In genomic region chr3:95349491-95349890, GRCm38 (mm10) we compare ENCODE assay signal across 10 mouse cellular contexts. TPM values are rescaled to one million over a fixed set of nuclear protein-coding genes. Genes with fewer than 3 reads are reported as not detected.
DNase-seq lines count a peak whose midpoint lies in the region; ATAC-seq lines count a peak whose summit lies in the region.
"Had no signal": no experiment of that assay in that cellular context is flagged by ENCODE, and none has a peak within 500 bp of the region (broad histone marks: within the 10 kb centered on the region; RNA-seq: fewer than 3 reads in every experiment).

No protein-coding gene starts in this region.

- no peaks in the 10 kb centered on the region for H3K27me3 ChIP-seq in hindbrain, embryonic 13.5 days
- H3K27me3 ChIP-seq: midbrain, embryonic 12.5 days had no signal

- DNase-seq in heart, adult 9 months (ENCODE audit: low spot score in 2 of 2) = peak; percentile 13 to 16
- no peak for DNase-seq in heart, adult 8-10 months (ENCODE audit: low spot score)
- DNase-seq in thymus, postnatal 14 days = peak; percentile 45
- no peak for DNase-seq in thymus, postnatal 4 days
- DNase-seq in embryo, embryonic 10.5 days (ENCODE audit: low spot score) = peak; percentile 60
- DNase-seq in naive thymus-derived CD4-positive, alpha-beta T cell, adult 2 months (ENCODE audit: low read depth) = peak; percentile 73
- DNase-seq in urinary bladder, postnatal 25 days (ENCODE audit: low spot score) = no peak

- H3K4me1 ChIP-seq in hindbrain, embryonic 13.5 days (replicated peaks) = no peaks in the 10 kb centered on the region
- H3K4me1 ChIP-seq: midbrain, embryonic 12.5 days had no signal

- no peak for ATAC-seq in hindbrain, embryonic 13.5 days (ENCODE audit: low FRiP score)

- no peaks in the 10 kb centered on the region for H3K9me3 ChIP-seq in hindbrain, embryonic 13.5 days

- no peak overlapping the region for H3K9ac ChIP-seq in hindbrain, embryonic 13.5 days
- H3K9ac ChIP-seq: midbrain, embryonic 12.5 days had no signal

- no peak overlapping the region for H3K4me3 ChIP-seq in hindbrain, embryonic 13.5 days
- H3K4me3 ChIP-seq: erythroblast, embryonic 14.5 days; midbrain, embryonic 12.5 days had no signal

- H3K4me2 ChIP-seq in hindbrain, embryonic 13.5 days = no peak overlapping the region
- H3K4me2 ChIP-seq: midbrain, embryonic 12.5 days had no signal

- no peak overlapping the region for H3K27ac ChIP-seq in hindbrain, embryonic 13.5 days
- H3K27ac ChIP-seq: midbrain, embryonic 12.5 days had no signal

- H3K36me3 ChIP-seq in hindbrain, embryonic 13.5 days = peaks cover 82% of the 10 kb centered on the region

RNA-seq across cellular contexts. Expression of gene Setdb1, which starts 7.5 kb away (rescaled TPM):
- total RNA-seq in heart, adult 8-10 months (2022) = 10 to 100 TPM; 10.1 to 12.0 (median 10.4) TPM
- polyA plus RNA-seq in hindbrain, embryonic 13.5 days (2015; fragmentation: Nextera tagmentation; extraction: Ambion mirVana) = 45.6 and 46.2 TPM in 2 replicates

RNA-seq across cellular contexts. Expression of gene Cers2, which starts 34.9 kb away (rescaled TPM):
- 10 to 100 TPM; 30.6 to 35.5 (median 33.4) TPM for total RNA-seq in heart, adult 8-10 months (2022)
- polyA plus RNA-seq in hindbrain, embryonic 13.5 days (2015; fragmentation: Nextera tagmentation; extraction: Ambion mirVana) = 91.8 and 93.7 TPM in 2 replicates

RNA-seq across cellular contexts. Expression of gene Anxa9, which starts 42.5 kb away (rescaled TPM):
- 1 to 10 TPM in 1 of 4 experiments, under 1 TPM in 2, not detected in 1; 0.52 to 1.5 (median 0.66) TPM for total RNA-seq in heart, adult 8-10 months (2022)
- polyA plus RNA-seq in hindbrain, embryonic 13.5 days (2015; fragmentation: Nextera tagmentation; extraction: Ambion mirVana) = 0.31 and 0.38 TPM in 2 replicates

RNA-seq across cellular contexts. Expression of gene 4930558C23Rik, which starts 53.1 kb away (rescaled TPM):
- not detected for total RNA-seq in heart, adult 8-10 months (2022)
- not detected in 2 replicates for polyA plus RNA-seq in hindbrain, embryonic 13.5 days (2015; fragmentation: Nextera tagmentation; extraction: Ambion mirVana)
- polyA plus RNA-seq: erythroblast, embryonic 14.5 days; midbrain, embryonic 12.5 days had no signal

Comparison
In these comparisons a context has a peak if more than half of its experiments do, and no peak if none do; other contexts are left out.
1. DNase-seq: peak in heart, adult 9 months (2 of 2), thymus, postnatal 14 days (single experiment), embryo, embryonic 10.5 days (single experiment) and naive thymus-derived CD4-positive, alpha-beta T cell, adult 2 months (single experiment); none in heart, adult 8-10 months (single experiment), thymus, postnatal 4 days (single experiment) and urinary bladder, postnatal 25 days (single experiment).